ENCODE assay signal across 22 mouse cellular contexts in the genomic region with DNA sequence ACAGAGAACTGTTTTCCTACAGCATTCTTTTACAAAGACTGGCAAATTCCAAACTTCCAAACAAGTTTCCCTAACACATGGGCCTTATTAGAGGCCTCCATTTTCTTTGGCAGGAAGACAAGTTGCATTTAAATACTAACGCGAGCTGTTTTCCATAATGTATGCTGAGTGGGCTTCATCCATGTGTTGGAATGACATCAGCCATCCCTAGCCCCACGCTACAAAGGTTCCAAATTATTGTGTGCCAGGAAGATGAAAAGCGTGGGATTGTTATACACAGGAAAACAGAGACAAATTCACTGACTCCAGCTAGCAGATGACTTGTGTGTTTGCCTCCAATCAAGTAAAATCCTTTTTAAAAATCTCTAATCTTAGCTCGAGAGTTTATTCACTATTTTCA.
A peak's percentile ranks its signal among the peaks of the same experiment; 100 is the strongest.
DNase-seq lines count a peak whose midpoint lies in the region; ATAC-seq and TF ChIP-seq lines count a peak whose summit lies in the region.
"Had no signal": no experiment of that assay in that cellular context is flagged by ENCODE, and none has a peak within 500 bp of the region (broad histone marks: within the 10 kb centered on the region; RNA-seq: fewer than 3 reads in every experiment).

No protein-coding gene starts in this region.

- 20% methylated on average over 5 of the region's 5 CpGs for WGBS in forebrain, embryonic 14.5 days
- 69% methylated on average over 5 of the region's 5 CpGs for WGBS in forebrain, embryonic 11.5 days
- WGBS in limb, embryonic 13.5 days = 57% methylated on average over 5 of the region's 5 CpGs
- WGBS in limb, embryonic 10.5 days = 82% methylated on average over 5 of the region's 5 CpGs

- DNase-seq in forebrain, embryonic 14.5 days (ENCODE audit: low spot score) = peak; percentile 74
- no peak for DNase-seq in forebrain, embryonic 11.5 days (ENCODE audit: low spot score)
- no peak for DNase-seq in limb, embryonic 10.5 days (ENCODE audit: low spot score)
- DNase-seq in telencephalon, adult 2 months (ENCODE audit: low read depth, low spot score) = peak; percentile 22
- no peak for DNase-seq in cerebellum, adult 11-12 months
- DNase-seq: adrenal gland, adult 2 months; cerebellum, adult 8-10 months; cerebellum, postnatal 36 days; embryo, embryonic 11 days; heart, postnatal 36 days; kidney, adult 18-20 months; kidney, postnatal 4 days; retina, postnatal 1 day; right cerebral cortex, postnatal 25 days; spleen, adult 18-20 months; thymus, postnatal 14 days had no signal

- no peak overlapping the region for H3K27ac ChIP-seq in forebrain, embryonic 14.5 days (ENCODE audit: low read depth, low read length)
- H3K27ac ChIP-seq in forebrain, embryonic 11.5 days (ENCODE audit: low read depth, low read length) = no peak overlapping the region
- peak overlapping the region; percentile 39; the same call in 1 of the 2 replicates for H3K27ac ChIP-seq in limb, embryonic 13.5 days
- no peak overlapping the region for H3K27ac ChIP-seq in limb, embryonic 10.5 days
- peak overlapping the region; percentile 61; the same call in 1 of the 2 replicates for H3K27ac ChIP-seq in embryonic fibroblast, embryonic 13.5 days (ENCODE audit: insufficient read depth, low read length)
- H3K27ac ChIP-seq: heart, embryonic 15.5 days; hindbrain, embryonic 13.5 days; macrophage; midbrain, embryonic 12.5 days had no signal

- ATAC-seq in forebrain, embryonic 14.5 days = peak; percentile 76
- ATAC-seq in forebrain, embryonic 11.5 days (replicated peaks; ENCODE audit: low FRiP score) = no peak
- peak; percentile 59; the same call in 1 of the 2 replicates for ATAC-seq in limb, embryonic 13.5 days (ENCODE audit: low FRiP score, low read depth)

- TF ChIP-seq POLR2A in embryonic fibroblast, embryonic 13.5 days (IDR thresholded peaks at IDR 0.05; ENCODE audit: low read depth, low read length) = no peak

- TF ChIP-seq CTCF in embryonic fibroblast, embryonic 13.5 days (IDR thresholded peaks at IDR 0.05; ENCODE audit: borderline replicate concordance, insufficient read depth, low read length) = no peak

- no peaks in the 10 kb centered on the region for H3K9me3 ChIP-seq in forebrain, embryonic 14.5 days (replicated peaks; ENCODE audit: control insufficient read depth, low read length)
- no peaks in the 10 kb centered on the region for H3K9me3 ChIP-seq in forebrain, embryonic 11.5 days (ENCODE audit: control insufficient read depth, low read length)
- H3K9me3 ChIP-seq in limb, embryonic 13.5 days = no peaks in the 10 kb centered on the region
- no peaks in the 10 kb centered on the region for H3K9me3 ChIP-seq in limb, embryonic 10.5 days (replicated peaks)
- H3K9me3 ChIP-seq: heart, embryonic 15.5 days; hindbrain, embryonic 13.5 days had no signal

- H3K4me1 ChIP-seq in forebrain, embryonic 14.5 days (ENCODE audit: control insufficient read depth, insufficient read depth, low read length) = no peaks in the 10 kb centered on the region; the same call in 1 of the 2 replicates
- no peaks in the 10 kb centered on the region for H3K4me1 ChIP-seq in forebrain, embryonic 11.5 days (replicated peaks; ENCODE audit: control insufficient read depth, insufficient read depth, low read length)
- peaks cover 16% of the 10 kb centered on the region for H3K4me1 ChIP-seq in limb, embryonic 13.5 days
- H3K4me1 ChIP-seq in limb, embryonic 10.5 days = no peaks in the 10 kb centered on the region
- peaks cover 8% of the 10 kb centered on the region for H3K4me1 ChIP-seq in embryonic fibroblast, embryonic 13.5 days (ENCODE audit: control insufficient read depth, insufficient read depth, low read length)
- H3K4me1 ChIP-seq: heart, embryonic 15.5 days; hindbrain, embryonic 13.5 days had no signal

- H3K27me3 ChIP-seq in forebrain, embryonic 14.5 days (replicated peaks; ENCODE audit: control insufficient read depth, insufficient read depth, low read length) = no peaks in the 10 kb centered on the region
- H3K27me3 ChIP-seq in forebrain, embryonic 11.5 days (ENCODE audit: control insufficient read depth, insufficient read depth, low read length) = no peaks in the 10 kb centered on the region
- H3K27me3 ChIP-seq in limb, embryonic 13.5 days = no peaks in the 10 kb centered on the region
- no peaks in the 10 kb centered on the region for H3K27me3 ChIP-seq in limb, embryonic 10.5 days (ENCODE audit: low read depth, poor library complexity, severe bottlenecking)
- H3K27me3 ChIP-seq: heart, embryonic 15.5 days; hindbrain, embryonic 13.5 days; midbrain, embryonic 12.5 days had no signal

- H3K36me3 ChIP-seq in forebrain, embryonic 14.5 days (ENCODE audit: control insufficient read depth, insufficient read depth, low read length) = no peaks in the 10 kb centered on the region
- H3K36me3 ChIP-seq in forebrain, embryonic 11.5 days (ENCODE audit: control insufficient read depth, insufficient read depth, low read length) = no peaks in the 10 kb centered on the region
- no peaks in the 10 kb centered on the region for H3K36me3 ChIP-seq in limb, embryonic 13.5 days
- H3K36me3 ChIP-seq in limb, embryonic 10.5 days = no peaks in the 10 kb centered on the region
- H3K36me3 ChIP-seq: heart, embryonic 15.5 days; hindbrain, embryonic 13.5 days; midbrain, embryonic 12.5 days had no signal

- no peak overlapping the region for H3K9ac ChIP-seq in forebrain, embryonic 14.5 days (ENCODE audit: low read length)
- H3K9ac ChIP-seq in forebrain, embryonic 11.5 days (ENCODE audit: low read length) = no peak overlapping the region
- H3K9ac ChIP-seq in limb, embryonic 13.5 days = no peak overlapping the region
- H3K9ac ChIP-seq: heart, embryonic 15.5 days; hindbrain, embryonic 13.5 days; midbrain, embryonic 12.5 days had no signal

- H3K4me2 ChIP-seq in forebrain, embryonic 14.5 days (ENCODE audit: low read length) = no peak overlapping the region
- no peak overlapping the region for H3K4me2 ChIP-seq in forebrain, embryonic 11.5 days (ENCODE audit: low read depth, low read length, severe bottlenecking)
- no peak overlapping the region for H3K4me2 ChIP-seq in limb, embryonic 13.5 days (replicated peaks)
- H3K4me2 ChIP-seq: heart, embryonic 15.5 days; hindbrain, embryonic 13.5 days; midbrain, embryonic 12.5 days had no signal

- H3K4me3 ChIP-seq in forebrain, embryonic 14.5 days (ENCODE audit: low read depth, low read length) = no peak overlapping the region
- H3K4me3 ChIP-seq in forebrain, embryonic 11.5 days (ENCODE audit: low read depth, low read length) = no peak overlapping the region
- no peak overlapping the region for H3K4me3 ChIP-seq in limb, embryonic 13.5 days
- no peak overlapping the region for H3K4me3 ChIP-seq in limb, embryonic 10.5 days
- no peak overlapping the region for H3K4me3 ChIP-seq in embryonic fibroblast, embryonic 13.5 days (ENCODE audit: insufficient read depth, low read length)
- H3K4me3 ChIP-seq: heart, embryonic 15.5 days; hindbrain, embryonic 13.5 days; midbrain, embryonic 12.5 days had no signal

Comparison
In these comparisons a context has a peak if more than half of its experiments do, and no peak if none do; other contexts are left out.
1. DNase-seq: peak in forebrain, embryonic 14.5 days (single experiment) and telencephalon, adult 2 months (single experiment); none in forebrain, embryonic 11.5 days (single experiment), limb, embryonic 10.5 days (single experiment) and cerebellum, adult 11-12 months (single experiment).
2. H3K27ac ChIP-seq: peak in limb, embryonic 13.5 days (single experiment) and embryonic fibroblast, embryonic 13.5 days (single experiment); none in forebrain, embryonic 14.5 days (single experiment), forebrain, embryonic 11.5 days (single experiment) and limb, embryonic 10.5 days (single experiment).